Mouse (Mus musculus): ENCODE results near the gene 1700003E16Rik.
A peak's percentile ranks its signal among the peaks of the same experiment; 100 is the strongest.

DNA sequence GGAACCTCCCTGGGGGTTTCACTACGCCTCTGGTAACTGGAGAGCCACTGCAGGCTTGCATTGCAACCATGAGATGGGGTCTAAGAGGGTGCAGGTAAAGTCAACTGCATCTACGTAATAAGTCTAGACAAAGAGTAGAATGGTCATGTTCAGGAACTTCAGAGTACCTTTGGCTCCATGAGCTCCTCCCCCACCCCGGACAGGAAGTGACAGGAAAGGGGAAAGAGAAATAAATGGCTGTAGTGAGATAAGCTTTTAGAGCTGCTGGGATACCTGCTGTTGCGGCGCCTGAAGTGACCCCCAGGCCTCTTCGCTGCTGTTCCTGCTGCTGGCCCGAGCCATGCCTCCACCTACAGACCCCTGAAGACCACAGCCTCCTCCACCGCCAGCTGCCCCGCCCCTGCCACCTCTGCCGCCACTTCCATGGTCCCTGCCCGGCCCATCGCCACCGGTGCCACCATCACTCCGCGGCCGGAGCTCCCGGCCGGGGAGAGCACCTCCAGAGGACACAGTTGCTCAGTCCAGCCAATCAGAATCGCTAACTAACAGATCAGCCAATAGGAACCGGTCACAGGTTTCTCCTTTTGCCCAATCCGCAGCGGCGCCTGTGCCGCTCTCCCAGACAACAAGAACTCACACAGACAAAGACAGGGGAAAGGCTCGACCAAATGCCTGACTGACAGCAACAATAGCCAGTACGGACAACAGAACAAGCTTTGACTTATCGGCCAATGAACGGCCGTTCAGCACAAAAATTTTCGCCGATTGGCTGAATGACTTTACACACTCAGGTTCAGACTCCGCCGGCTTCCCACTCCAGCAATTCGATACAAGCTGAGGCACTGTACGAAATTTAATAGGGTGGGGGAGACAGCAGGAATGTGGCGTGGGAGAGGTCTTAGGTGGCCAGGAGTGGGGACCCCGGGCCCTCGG, 35.0 kb upstream of the 1700003E16Rik start, which contains the start of gene Wbp1:
- TF ChIP-seq CTCF (IDR thresholded peaks at IDR 0.05; ENCODE audit: insufficient read depth, low read depth, low read length) (no peak), POLR2A (IDR thresholded peaks at IDR 0.05; ENCODE audit: insufficient read depth, low read depth, low read length) (peak; percentile 79)

All from olfactory bulb, adult 2 months (tissue).